18 mouse cellular contexts compared by ENCODE assay signal in genomic region chr16:84974176-84974518, GRCm38 (mm10).
A peak's percentile ranks its signal among the peaks of the same experiment; 100 is the strongest.
DNase-seq lines count a peak whose midpoint lies in the region; ATAC-seq and TF ChIP-seq lines count a peak whose summit lies in the region.
"Had no signal": no experiment of that assay in that cellular context is flagged by ENCODE, and none has a peak within 500 bp of the region (broad histone marks: within the 10 kb centered on the region; RNA-seq: fewer than 3 reads in every experiment).

No protein-coding gene starts in this region.

- H3K36me3 ChIP-seq in kidney, adult 2 months (ENCODE audit: control insufficient read depth, insufficient read depth, low read length), result peaks cover 3% of the 10 kb centered on the region; the same call in 1 of the 2 replicates
- H3K36me3 ChIP-seq in lung, embryonic 15.5 days, result peaks cover 24% of the 10 kb centered on the region; the same call in 1 of the 2 replicates
- H3K36me3 ChIP-seq in heart, embryonic 16.5 days (ENCODE audit: control insufficient read depth, insufficient read depth), result peaks cover 20% of the 10 kb centered on the region

- no peak overlapping the region for H3K4me3 ChIP-seq in gastrocnemius, adult 2 months
- H3K4me3 ChIP-seq in kidney, adult 2 months (ENCODE audit: insufficient read depth, low read depth, low read length), result no peak overlapping the region
- H3K4me3 ChIP-seq in lung, embryonic 15.5 days, result no peak overlapping the region
- no peak overlapping the region for H3K4me3 ChIP-seq in heart, embryonic 16.5 days (ENCODE audit: low read length)
- H3K4me3 ChIP-seq: limb, embryonic 12.5 days; midbrain, embryonic 12.5 days; stomach, embryonic 15.5 days had no signal

- H3K4me1 ChIP-seq in kidney, adult 2 months (ENCODE audit: control insufficient read depth, insufficient read depth, low read length), result no peaks in the 10 kb centered on the region
- H3K4me1 ChIP-seq in lung, embryonic 15.5 days, result peaks cover 10% of the 10 kb centered on the region
- peaks cover 14% of the 10 kb centered on the region for H3K4me1 ChIP-seq in heart, embryonic 16.5 days (ENCODE audit: control insufficient read depth, insufficient read depth, low read length)
- H3K4me1 ChIP-seq: stomach, embryonic 15.5 days had no signal

- H3K27me3 ChIP-seq in kidney, adult 2 months (replicated peaks; ENCODE audit: control insufficient read depth, insufficient read depth, low read length), result no peaks in the 10 kb centered on the region
- H3K27me3 ChIP-seq in lung, embryonic 15.5 days, result no peaks in the 10 kb centered on the region
- H3K27me3 ChIP-seq in heart, embryonic 16.5 days (ENCODE audit: control insufficient read depth, insufficient read depth, low read length), result no peaks in the 10 kb centered on the region
- H3K27me3 ChIP-seq: limb, embryonic 12.5 days; midbrain, embryonic 12.5 days; stomach, embryonic 15.5 days had no signal

- WGBS in kidney, adult 2 months, result 71% methylated on average over 6 of the region's 6 CpGs
- 74% methylated on average over 6 of the region's 6 CpGs for WGBS in lung, embryonic 15.5 days
- 41% methylated on average over 6 of the region's 6 CpGs for WGBS in heart, embryonic 16.5 days

- no peak overlapping the region for H3K4me2 ChIP-seq in lung, embryonic 15.5 days
- 0 out of 2 replicates have a peak overlapping the region, but pooled peaks have one; percentile 4 for H3K4me2 ChIP-seq in heart, embryonic 16.5 days (ENCODE audit: low read depth, low read length)
- H3K4me2 ChIP-seq: limb, embryonic 12.5 days; midbrain, embryonic 12.5 days; stomach, embryonic 15.5 days had no signal

- H3K27ac ChIP-seq in gastrocnemius, adult 2 months, result peak overlapping the region; percentile 71
- peak overlapping the region; percentile 49 for H3K27ac ChIP-seq in kidney, adult 2 months (ENCODE audit: insufficient read depth, low read depth, low read length)
- peak overlapping the region; percentile 34; the same call in 1 of the 2 replicates for H3K27ac ChIP-seq in lung, embryonic 15.5 days
- H3K27ac ChIP-seq in heart, embryonic 16.5 days (ENCODE audit: low read length), result peak overlapping the region; percentile 69
- H3K27ac ChIP-seq: limb, embryonic 12.5 days; midbrain, embryonic 12.5 days; stomach, embryonic 15.5 days had no signal

- H3K9me3 ChIP-seq in lung, embryonic 15.5 days, result no peaks in the 10 kb centered on the region
- no peaks in the 10 kb centered on the region for H3K9me3 ChIP-seq in heart, embryonic 16.5 days (replicated peaks; ENCODE audit: control insufficient read depth, low read length)
- H3K9me3 ChIP-seq: limb, embryonic 12.5 days; midbrain, embryonic 12.5 days; stomach, embryonic 15.5 days had no signal

- no peak for ATAC-seq in lung, embryonic 15.5 days (ENCODE audit: borderline replicate concordance, extremely low read depth, low FRiP score, low TSS enrichment)
- ATAC-seq in heart, embryonic 16.5 days (replicated peaks; ENCODE audit: extremely low read depth, insufficient read depth, low FRiP score), result peak; percentile 47; the same call in 1 of the 2 replicates

- no peak for TF ChIP-seq CTCF in gastrocnemius, adult 2 months (IDR thresholded peaks at IDR 0.05)
- no peak for TF ChIP-seq CTCF in kidney, adult 2 months (conservative IDR thresholded peaks at IDR 0.05; ENCODE audit: insufficient read depth, insufficient read length, low read depth, low read length)

- no peak for DNase-seq in gastrocnemius, adult 2 months
- no peak for DNase-seq in gastrocnemius, postnatal 36 days
- DNase-seq in kidney, adult 2 months, result no peak
- DNase-seq in kidney, adult 8-10 months, result no peak
- no peak for DNase-seq in lung, adult 18-20 months
- DNase-seq in T-cell, adult 2 months (ENCODE audit: low spot score), result no peak
- DNase-seq: adrenal gland, adult 2 months; cerebellum, adult 9-11 months; gastrocnemius, postnatal 25 days; kidney, postnatal 36 days; lung, postnatal 14 days; retina, postnatal 1 day; thymus, postnatal 14 days had no signal

- no peak overlapping the region for H3K9ac ChIP-seq in lung, embryonic 15.5 days
- no peak overlapping the region for H3K9ac ChIP-seq in heart, embryonic 16.5 days (ENCODE audit: low read length)
- H3K9ac ChIP-seq: limb, embryonic 12.5 days; midbrain, embryonic 12.5 days; stomach, embryonic 15.5 days had no signal

- intact Hi-C loops in gastrocnemius, adult 2 months (cut with DNase I), result no loop called here
- intact Hi-C loops in gastrocnemius, postnatal 36 days (cut with DNase I), result no loop called here

- TF ChIP-seq POLR2A in kidney, adult 2 months (IDR thresholded peaks at IDR 0.05; ENCODE audit: low read depth, low read length), result no peak
